Mouse (Mus musculus) lung, adult 18-20 months (tissue): ENCODE measurements around the gene Lrfn2.

Experiments
- DNase-seq, 2 experiments: peaks; one replicate each; pipeline ENCODE4 v3.0.0; 2022; ENCODE audit warnings: mixed read lengths in 2 of 2

The Lrfn2 gene

DNA sequence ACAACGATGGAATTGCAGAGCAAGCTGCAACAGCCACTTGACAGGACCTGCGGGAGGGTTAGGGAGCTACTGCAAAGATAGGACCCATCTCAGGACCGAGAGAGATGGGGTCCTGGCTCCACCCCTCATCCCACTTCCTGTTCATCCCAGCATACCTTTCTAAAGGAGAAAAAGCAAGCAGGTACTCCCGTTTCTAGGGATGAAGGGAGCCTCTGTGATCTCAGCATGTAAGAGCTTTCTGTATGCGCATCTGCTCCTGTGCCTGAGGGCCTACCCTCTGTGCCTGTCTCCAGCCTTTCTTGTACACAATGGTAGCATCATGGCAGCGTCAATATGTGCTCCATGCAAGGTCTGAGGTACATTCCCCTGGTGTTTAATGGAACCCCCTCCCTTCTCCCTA lies 102.9 kb downstream of the Lrfn2 start:
- DNase-seq, result no peak

DNA sequence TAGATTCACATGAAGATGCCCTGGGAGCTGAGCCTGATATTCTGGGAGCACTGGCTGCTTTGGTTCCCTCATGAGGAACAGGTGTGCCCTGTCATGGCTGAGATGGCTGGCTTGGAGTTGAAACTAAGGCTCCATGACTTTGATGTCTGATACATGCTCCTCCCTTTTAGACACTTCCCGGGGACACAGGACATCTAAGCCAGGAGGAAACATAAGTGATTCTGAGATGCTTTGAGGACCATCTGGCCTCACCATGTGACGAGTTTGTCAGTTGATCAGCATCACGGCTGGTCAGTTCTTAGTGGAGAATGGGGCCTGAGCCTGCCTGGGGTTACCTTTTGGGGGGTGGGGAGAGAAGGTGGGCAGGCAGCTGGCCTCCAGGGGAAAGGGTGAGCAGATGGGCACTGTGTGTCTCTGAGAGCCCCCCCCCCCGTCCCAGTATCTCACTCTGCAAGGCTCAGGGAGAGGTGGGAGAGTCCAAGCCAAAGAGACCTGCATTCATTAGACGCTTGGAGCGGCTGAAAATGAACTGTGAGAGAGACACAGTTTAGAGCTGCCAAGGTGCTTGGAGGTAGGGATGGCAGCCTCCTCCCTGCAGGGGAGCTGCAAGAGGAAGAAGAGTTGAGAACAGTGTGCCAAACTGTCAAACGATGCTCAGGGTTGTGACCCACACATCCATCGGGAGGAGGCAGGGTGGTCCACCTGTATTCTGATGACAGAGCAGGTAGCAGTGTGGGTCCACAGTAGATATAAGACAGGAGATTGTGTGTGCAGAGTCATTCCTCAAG lies 105.2 kb downstream of the Lrfn2 start:
- DNase-seq, result no peak

DNA sequence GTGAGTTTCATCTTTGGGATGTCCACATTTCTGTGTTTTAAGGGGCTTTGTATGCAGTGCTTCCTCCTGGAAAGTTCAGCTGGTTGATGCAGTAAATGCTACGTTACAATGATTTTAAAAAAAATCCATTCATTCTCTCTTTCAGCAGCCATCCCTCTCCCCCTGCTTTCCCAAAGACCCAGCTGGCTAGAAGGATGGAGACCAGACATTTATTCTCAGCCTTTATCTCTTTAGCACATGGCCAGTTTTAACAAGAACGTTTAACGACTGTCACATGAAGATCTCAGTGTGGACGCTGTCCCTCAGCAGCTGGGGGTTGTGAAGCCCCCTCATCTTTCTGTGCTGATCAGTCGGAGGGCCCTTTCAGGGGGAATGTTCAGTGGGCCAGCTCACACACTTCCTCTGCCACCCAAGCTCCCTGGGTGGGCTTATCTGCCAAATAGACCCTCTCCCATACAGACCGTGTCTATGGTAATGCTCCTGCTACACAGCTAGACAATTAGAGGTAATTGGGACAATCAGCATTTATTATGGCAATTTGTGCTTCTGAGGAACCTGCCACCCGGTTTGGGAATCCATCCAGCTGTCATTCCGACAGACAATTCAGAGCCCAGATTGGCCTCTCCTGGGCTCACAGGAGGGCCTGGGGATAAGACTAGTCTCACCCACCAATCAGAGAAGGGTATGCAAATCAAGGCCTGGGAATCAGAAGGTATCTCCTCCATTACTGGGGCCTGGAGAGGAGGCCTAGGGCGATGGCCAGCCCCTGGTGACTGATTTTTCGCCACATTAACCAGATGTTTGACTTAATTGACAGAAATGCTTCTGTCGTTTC lies 111.8 kb downstream of the Lrfn2 start:
- DNase-seq, result no peak

DNA sequence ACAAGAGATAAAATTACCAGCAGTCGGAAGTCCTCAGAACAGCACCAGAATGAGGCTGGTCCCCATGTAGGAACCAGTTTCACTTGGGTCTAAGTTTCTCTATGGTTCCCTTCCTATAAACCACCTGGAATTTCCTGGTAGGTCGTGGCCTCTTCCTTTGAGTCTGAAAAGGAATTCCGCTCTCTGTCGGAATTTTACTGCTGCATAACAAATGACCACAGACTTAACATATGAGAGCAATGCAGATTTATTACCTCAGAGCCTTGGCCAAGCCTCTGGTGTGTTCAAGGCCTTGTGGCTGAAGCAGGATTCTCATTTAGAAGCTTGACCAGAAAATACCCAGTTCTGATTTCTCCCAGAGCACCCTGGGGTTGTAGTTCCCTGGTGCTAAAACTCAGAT lies 115.7 kb downstream of the Lrfn2 start:
- DNase-seq, result no peak

DNA sequence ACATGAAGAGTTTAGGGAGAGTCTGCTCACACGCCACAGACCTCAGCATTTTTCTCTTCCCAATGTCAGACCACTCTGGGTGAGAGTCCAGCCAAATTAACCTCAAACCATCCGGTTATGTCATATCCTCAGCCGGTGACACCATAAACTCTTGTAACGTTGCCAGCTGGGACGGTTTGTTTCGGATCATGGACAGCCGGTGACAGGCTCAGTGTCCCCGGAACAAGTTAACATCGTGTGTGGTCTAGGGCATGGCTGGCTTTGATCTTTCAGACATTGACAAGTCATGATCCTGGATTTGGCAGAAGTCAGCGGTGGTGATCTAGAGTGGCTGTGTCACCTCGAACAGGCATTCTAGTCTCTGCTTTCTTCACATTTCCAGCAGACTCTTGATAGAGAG lies 119.1 kb downstream of the Lrfn2 start:
- no peak for DNase-seq

DNA sequence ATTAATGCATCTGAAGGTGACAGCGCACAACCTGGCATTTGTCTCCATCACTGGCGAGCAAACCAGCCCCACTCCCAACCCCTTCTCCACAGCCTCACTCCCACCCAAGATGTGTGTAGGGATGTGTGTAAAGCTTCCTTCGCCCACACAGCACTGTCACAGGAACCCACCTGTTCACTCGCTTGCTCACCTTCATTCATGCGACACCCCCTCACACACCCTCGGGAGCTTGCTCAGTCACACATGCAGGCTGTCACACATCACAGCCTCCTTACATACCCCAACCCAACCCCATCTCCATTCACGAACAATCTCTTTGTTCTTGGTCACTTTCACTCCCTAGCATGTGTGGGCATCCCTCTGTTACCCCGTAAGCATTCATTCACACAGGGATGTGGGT lies 129.0 kb downstream of the Lrfn2 start:
- no peak for DNase-seq

DNA sequence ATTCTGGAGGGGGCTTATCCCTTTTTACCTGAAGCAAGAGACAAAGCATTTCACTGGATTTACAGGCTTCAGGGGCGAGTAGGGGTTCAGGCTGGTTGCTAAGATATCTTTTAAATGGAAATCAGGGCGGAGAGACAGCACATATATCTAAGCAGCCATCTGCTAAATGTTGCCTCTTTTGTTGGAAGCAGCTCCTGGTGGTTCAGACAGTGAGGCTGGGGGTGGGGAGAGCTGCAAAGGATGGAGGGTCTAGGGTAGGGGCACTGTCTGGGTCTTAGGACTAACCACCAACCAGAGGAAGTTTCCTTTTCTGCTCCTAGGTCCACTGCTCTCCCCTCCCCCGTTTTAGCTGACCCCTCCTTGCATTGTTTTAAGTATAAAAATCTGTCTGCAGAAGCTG lies 131.6 kb downstream of the Lrfn2 start:
- DNase-seq, result no peak

DNA sequence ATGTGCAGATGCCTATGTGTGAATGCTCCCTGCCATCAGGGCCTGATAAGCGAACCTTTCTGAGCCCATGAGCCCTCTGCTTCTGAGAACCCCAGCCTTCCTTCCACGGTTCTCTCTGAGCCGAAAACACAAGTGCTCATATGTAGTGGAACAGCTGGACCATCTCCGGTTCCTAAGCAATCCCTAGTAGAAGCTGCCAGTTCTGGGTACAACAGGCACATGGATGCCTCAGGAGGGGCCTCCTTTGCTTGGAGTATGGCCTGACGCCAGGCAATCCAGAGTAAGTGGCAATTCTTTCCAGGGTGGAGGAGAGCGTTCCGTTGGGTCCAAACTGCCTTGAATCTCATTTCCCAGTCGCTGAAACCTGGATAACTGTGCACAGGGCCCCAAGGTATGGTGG lies 132.3 kb downstream of the Lrfn2 start:
- DNase-seq, result no peak

DNA sequence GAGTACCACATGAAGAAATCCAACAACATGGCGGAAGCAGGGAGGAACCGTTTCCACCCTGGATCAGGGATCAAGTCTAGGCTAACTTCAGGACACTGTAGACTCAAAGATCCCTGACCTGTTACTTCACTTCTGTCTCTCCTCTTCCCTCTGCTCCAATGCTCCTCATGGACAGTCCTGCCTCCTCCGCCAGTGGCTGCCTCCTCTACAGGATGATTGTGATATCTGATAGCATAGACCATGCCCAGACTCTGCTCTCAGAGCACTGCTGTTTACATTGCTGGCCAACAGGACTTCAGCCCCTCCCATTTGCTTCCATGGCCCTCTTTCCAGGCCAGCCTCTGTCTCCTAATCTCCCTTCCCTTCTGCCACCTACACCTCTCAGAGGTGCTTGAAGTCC lies 132.9 kb downstream of the Lrfn2 start:
- DNase-seq, result no peak

DNA sequence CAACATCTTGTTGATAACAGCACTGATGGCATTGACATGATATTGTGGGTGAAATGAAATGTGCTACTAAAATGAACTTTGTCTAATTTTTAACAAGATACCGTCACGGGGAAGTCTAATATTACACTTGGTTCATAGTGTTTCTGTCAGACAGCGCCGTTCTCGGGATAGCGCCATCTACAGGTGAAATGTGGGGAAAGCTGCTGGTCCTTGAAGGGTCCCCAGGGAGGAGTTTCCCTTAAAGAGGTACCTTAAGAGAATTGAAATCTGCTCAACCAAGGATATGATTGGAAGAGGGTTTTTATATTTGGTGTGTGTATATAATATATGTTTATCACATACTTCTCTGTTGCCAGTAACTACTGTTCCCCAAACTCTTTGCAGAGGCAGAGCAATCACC lies 134.6 kb downstream of the Lrfn2 start:
- DNase-seq, result no peak

DNA sequence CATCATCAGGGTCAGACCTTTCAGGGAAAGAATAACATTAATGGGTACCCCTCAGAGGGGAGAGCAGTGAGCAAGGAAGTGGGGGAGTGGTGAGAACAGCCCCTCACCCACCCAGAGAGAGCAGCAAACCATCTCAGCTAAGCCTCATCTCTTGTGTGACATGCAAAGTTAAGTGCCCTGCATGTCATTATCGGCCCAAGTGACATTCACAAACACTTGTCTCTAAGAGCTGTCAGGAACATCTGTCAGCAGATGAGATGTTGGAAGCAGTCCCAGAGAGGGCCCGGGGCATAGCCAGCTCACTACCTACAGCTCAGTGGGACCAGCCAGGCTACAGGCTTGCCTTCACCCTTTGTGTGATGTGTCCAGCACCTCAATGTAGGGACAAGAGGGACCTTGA lies 146.0 kb downstream of the Lrfn2 start:
- DNase-seq, result no peak

DNA sequence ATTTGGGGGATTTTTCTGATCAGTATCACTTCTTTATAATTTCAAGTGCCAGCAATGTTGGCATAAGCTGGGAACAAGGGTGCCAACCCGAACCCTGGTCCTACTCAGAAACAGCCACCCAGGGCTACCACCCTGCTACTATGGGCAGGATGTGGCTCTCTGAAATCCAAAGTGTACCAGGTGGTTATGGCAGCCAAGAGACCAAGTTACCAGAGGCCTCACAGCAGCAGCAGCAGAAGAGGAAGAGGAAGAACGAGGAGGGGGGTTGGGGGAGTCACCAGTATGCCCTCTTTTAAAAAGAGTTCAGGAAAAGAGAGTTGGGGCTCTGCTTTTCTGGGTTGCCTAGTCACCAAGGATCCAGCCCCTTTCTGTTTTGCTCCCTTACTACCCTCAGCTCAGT lies 147.5 kb downstream of the Lrfn2 start:
- DNase-seq, result no peak

DNA sequence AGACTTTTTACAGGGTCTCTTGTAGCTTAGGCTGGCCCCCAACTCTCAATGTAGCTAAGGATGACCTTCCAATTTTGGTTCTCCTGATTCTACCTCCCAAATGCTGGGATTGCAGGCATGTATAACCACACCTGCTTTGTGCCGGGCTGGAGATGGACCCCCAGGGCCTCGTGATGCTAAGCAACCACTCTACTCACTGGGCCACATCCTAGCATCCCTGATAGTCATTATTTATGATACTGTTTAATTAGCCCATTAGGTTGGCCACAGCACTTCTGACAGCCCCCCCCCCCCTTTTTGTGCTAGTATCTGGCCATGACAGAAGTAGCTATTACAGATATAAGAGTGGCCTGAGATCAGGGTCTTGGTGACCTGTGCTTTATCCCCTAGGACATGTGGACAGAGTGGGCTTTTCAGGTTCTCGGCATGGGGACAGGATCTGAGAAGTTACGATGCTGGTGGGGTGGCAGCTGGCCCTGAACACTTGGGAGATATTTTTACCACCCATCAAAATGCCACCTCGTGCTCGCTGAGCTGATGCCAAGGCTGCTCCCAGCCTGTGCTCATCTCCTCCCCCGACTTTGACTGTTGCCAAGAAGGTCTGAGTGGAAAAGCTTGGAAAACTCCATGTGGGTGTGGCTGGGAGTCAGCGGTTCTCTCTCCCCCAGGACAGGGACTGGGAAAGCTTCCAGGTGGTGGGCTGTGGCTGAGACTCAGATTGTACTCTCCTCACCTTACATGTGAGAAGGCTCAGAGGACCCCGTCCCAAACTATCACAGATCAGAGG lies 151.6 kb downstream of the Lrfn2 start:
- DNase-seq, result peak; percentile 2 to 3

DNA sequence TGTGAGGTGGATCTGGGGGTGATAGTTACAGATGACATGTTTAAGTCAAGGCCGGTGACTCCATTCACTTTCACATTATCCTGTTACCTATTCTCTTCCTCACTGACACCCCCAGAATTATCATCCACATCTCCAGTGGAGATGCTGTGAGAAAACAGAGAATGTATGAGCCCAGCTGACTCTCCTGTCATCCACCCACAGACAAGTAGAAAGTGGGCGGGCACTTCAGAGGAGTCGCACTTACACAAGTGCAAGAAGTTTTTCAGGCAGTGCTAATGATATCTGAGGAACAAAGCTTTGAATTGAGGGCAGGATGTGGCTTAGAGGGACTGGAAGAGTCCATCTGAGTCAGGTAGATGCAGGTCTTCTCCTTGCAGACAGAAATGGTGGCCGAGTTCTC lies 152.9 kb downstream of the Lrfn2 start:
- no peak for DNase-seq

DNA sequence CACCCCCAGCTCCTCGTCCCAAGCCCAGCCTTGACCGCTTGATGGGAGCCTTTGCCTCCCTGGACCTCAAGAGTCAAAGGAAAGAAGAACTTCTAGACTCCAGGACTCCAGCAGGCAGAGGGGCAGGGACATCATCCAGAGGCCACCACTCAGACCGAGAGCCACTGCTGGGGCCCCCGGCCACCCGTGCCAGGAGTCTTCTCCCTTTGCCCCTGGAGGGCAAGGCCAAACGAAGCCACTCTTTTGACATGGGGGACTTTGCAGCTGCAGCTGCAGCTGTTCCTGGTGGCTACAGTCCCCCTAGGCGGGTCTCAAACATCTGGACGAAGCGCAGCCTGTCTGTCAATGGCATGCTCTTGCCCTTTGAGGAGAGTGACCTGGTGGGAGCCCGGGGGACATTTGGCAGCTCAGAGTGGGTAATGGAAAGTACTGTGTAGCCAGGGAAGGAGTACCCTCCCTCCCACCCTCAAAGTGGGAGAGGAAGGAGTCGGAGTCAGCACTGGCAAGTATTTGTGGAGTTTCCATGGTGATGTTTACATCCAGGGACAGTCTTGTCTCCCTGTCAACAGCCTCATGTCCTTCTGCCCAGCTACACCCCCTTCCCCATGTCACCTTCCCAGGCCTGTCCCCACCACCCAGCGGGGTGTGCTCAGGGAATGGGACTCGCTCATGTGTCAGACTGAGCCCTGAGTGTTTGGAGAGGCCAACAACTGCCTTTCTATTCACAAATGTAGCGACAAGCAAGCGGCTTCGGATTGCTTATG lies 164.8 kb downstream of the Lrfn2 start:
- DNase-seq, result no peak

DNA sequence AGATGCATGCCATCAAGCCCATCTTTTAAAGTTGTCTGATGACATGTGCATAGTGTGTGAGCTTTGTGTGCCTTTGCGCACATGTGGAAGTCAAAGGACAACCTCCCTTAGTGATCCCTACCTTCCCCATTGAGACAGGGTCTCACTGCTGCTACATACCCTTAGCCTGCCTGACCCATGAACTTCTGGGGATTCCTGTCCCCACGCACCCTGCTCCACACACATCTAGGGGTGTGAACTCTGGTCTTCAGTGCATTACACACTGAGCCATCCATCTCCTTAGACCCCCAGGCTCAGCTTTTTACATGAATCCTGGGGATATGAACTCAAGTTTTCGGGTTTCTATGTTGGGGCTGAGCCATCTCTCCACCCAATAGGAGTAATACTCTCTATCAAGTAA lies 179.2 kb downstream of the Lrfn2 start:
- DNase-seq, result no peak

DNA sequence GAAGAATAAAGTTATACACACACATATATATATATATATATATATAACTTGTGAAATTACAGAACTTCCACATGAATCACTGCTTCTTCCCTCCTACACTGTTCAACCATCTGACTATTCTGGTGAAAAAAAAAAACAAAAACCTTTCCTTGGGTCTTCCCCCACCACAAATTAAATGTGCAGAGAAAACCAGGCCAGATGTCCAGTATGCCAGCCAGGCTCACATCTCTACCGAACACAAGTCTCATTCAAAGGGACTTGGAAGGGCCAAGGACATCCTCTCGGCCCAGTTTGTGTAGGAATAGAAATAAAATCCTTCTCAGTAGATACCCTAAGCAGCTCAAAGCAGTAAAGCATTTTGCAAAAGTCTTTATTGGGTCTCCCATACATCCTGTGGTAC lies 179.7 kb downstream of the Lrfn2 start:
- no peak for DNase-seq

DNA sequence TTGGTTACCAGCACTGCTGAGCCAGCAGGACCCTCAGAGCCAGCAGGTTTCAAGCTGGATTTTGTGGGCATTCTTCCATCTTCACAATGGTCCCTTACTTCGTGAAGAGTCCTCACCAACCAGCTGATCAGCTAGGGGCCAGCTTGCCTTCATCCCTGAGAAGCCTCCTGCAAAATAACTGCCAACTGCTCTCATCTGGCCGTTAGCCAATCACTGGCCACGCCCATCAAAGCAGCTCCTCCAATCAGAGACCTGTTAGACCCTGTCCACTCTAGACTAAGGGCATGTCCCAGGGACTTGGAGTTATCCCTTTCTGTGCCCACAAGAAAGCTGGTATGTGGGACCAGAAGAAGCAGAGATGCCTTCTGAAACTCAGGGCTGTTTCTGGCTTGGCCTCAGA lies 181.2 kb downstream of the Lrfn2 start:
- no peak for DNase-seq

DNA sequence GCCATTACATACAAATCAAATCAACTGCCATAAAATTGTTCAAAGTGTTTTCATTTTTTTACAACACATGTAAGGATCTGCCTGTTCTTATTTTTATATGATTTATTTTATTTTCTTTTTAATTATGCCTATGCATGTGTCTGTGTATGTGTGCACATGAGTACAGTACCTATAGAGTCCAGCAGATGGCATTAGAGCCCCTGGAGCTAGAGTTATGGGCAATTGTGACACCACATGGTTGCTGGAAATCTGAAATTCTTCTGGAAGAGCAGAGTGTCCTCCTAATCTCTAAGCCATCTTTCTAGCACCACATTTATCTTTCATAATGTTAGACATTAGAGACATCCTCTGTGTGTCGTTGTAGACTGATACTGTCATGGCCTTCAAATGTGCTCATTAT lies 192.0 kb downstream of the Lrfn2 start:
- no peak for DNase-seq

DNA sequence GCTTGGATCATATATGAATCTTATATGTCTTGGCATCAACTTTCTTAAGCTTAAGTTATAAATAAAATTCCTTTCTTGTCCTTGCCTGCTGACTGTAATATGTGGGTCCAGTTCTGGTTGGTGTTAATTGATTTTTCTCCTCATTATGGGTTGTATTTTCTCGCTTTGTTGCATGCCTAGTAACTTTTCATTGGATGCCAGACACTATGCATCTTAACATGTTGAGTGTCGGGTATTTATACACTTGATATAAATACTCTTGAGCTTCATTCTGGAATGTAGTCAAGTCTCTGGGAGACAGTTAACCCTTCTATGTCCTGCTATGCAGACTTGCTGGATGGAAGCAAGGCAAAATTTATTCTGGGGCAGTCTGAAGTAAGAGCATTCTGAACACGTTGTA lies 192.5 kb downstream of the Lrfn2 start:
- no peak for DNase-seq
